Mouse (Mus musculus) MEL (cell line): ENCODE results near the gene Pde4dip.

ENCODE experiments used
- CHD2 ChIP-seq: IDR thresholded peaks from 2 replicates; pipeline ENCODE4 v1.6.1; 2011; ENCODE audit warnings: low read length, improper control_type of control experiment
- CTCF ChIP-seq, 3 experiments: IDR thresholded peaks in 2 of 3; conservative IDR thresholded peaks in 1 of 3; 2 replicates each; pipeline ENCODE4 v1.5.1; 2011 to 2012; ENCODE audit warnings: low read length in 3 of 3, low read depth in 2 of 3, mild to moderate bottlenecking in 2 of 3, improper control_type of control experiment in 1 of 3, inconsistent platforms in 1 of 3, mixed read lengths in 1 of 3, moderate library complexity in 1 of 3; ENCODE audit not compliant: control insufficient read depth in 1 of 3, insufficient read depth in 1 of 3, poor library complexity in 1 of 3, severe bottlenecking in 1 of 3
- E2F4 ChIP-seq: IDR thresholded peaks from 2 replicates; pipeline ENCODE4 v1.6.1; 2011; ENCODE audit warnings: low read depth, low read length, improper control_type of control experiment, borderline replicate concordance
- EP300 ChIP-seq, 2 experiments: IDR thresholded peaks; 2 replicates each; pipeline ENCODE4 v1.6.1; 2011; ENCODE audit warnings: improper control_type of control experiment in 2 of 2, low read length in 2 of 2, low read depth in 1 of 2, mild to moderate bottlenecking in 1 of 2
- KAT2A ChIP-seq: conservative IDR thresholded peaks from 2 replicates; pipeline ENCODE4 v1.6.1; 2012; ENCODE audit warnings: low read depth, low read length, improper control_type of control experiment, inconsistent platforms
- MAX ChIP-seq: IDR thresholded peaks from 2 replicates; pipeline ENCODE4 v1.6.1; 2011; ENCODE audit warnings: low read length, improper control_type of control experiment
- MEF2A ChIP-seq: IDR thresholded peaks from 2 replicates; pipeline ENCODE4 v1.6.1; 2014; ENCODE audit warnings: low read depth, mild to moderate bottlenecking, inconsistent platforms, low read length, improper control_type of control experiment; ENCODE audit not compliant: poor library complexity, insufficient replicate concordance, severe bottlenecking; ENCODE audit errors: extremely low read depth
- POLR2A ChIP-seq, 2 experiments: IDR thresholded peaks; 2 replicates each; pipeline ENCODE4 v1.6.1; 2011 to 2012; ENCODE audit warnings: low read length in 2 of 2, mild to moderate bottlenecking in 2 of 2, control low read depth in 1 of 2, improper control_type of control experiment in 1 of 2, low read depth in 1 of 2, moderate library complexity in 1 of 2; ENCODE audit not compliant: control insufficient read depth in 1 of 2, insufficient read depth in 1 of 2, poor library complexity in 1 of 2
- RCOR1 ChIP-seq: IDR thresholded peaks from 2 replicates; pipeline ENCODE4 v1.6.1; 2012; ENCODE audit warnings: low read depth, mild to moderate bottlenecking, inconsistent platforms, low read length, improper control_type of control experiment
- ZMIZ1 ChIP-seq: IDR thresholded peaks from 2 replicates; pipeline ENCODE4 v1.6.1; 2012; ENCODE audit warnings: low read depth, mild to moderate bottlenecking, inconsistent platforms, low read length, improper control_type of control experiment, moderate library complexity

DNA sequence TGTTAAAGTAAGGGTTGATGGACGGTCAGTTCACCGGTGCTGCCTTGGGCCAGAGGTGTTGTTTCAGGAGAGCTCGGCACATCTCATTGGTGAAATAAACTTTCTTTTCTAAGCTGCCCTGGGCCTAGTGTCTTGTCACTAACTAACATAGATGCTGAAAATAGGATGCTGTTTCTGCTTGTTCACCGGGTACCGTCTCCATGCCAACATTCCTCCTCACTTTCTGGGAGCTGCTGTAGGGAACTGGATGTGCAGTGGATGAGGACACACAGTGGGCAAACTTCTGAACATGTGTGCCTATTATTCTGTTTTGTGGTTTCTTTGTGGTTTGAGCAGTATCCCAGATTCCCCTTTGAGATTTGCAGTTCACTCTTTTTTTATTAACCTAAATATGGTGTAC lies 6.9 kb downstream of the Pde4dip start:
- TF ChIP-seq KAT2A (no peak), CTCF (IDR thresholded peaks at IDR 0.05 in 2 of 3, conservative IDR thresholded peaks at IDR 0.05 in 1 of 3; ENCODE audit: control insufficient read depth in 1 of 3, insufficient read depth in 1 of 3, low read depth in 2 of 3, low read length in 3 of 3, poor library complexity in 1 of 3, severe bottlenecking in 1 of 3) (no peak), CHD2 (no peak), EP300 (IDR thresholded peaks at IDR 0.05; ENCODE audit: low read depth in 1 of 2, low read length in 2 of 2) (no peak), MEF2A (no peak), POLR2A (IDR thresholded peaks at IDR 0.05; ENCODE audit: control insufficient read depth in 1 of 2, insufficient read depth in 1 of 2, low read depth in 1 of 2, low read length in 2 of 2, poor library complexity in 1 of 2) (no peak), E2F4 (no peak), RCOR1 (no peak), ZMIZ1 (no peak), MAX (no peak)
